Mouse (Mus musculus) kidney, adult 2 months (tissue): Measurements from ENCODE around the gene Supv3l1.

Experiments
- CTCF ChIP-seq: fragments of 200-500 bp; conservative IDR thresholded peaks from 2 replicates; pipeline ENCODE4 v1.5.1; 2011; ENCODE audit warnings: low read depth, mild to moderate bottlenecking, control low read depth, low read length, moderate library complexity, mixed read lengths; ENCODE audit not compliant: insufficient read depth, insufficient read length
- POLR2A ChIP-seq: fragments of 200-500 bp; IDR thresholded peaks from one replicate; pipeline ENCODE4 v1.6.1; 2011; ENCODE audit warnings: low read depth, low read length, control low read depth

- TF ChIP-seq CTCF (peak; percentile 89), POLR2A (no peak)
These were observed 38.6 kb downstream of the Supv3l1 start for GRCm38 (mm10) chr10:62410943-62411342.
